Mouse (Mus musculus) lung, adult 2 months (tissue): ENCODE measurements at regions not wholly inside any gene's neighbourhood (a gene's known extent, or its start where the extent isn't known, plus 50 kb on each side); places are given as distances from the start of the nearest gene placed in this dataset.
"Not testable (repeated sequence)": the region's sequence is repeated elsewhere in the genome, so short reads cannot be mapped to it uniquely, and the experiment has no call there.

Experiments used
- DNase-seq: peaks from one replicate; pipeline ENCODE4 v3.0.0; 2022
- H3K4me1 ChIP-seq: fragments of 200-500 bp; 2 replicates; pipeline ENCODE4 v1.6.1; 2011; ENCODE audit warnings: low read length; ENCODE audit not compliant: control insufficient read depth, insufficient read depth
- H3K4me3 ChIP-seq: fragments of 200-500 bp; replicated peaks from 2 replicates; pipeline ENCODE3; 2011; ENCODE audit warnings: low read depth, mild to moderate bottlenecking, control low read depth, low read length; ENCODE audit errors: extremely low read depth
- CTCF ChIP-seq: fragments of 200-500 bp; IDR thresholded peaks from 2 replicates; pipeline ENCODE4 v1.5.1; 2011; ENCODE audit warnings: mild to moderate bottlenecking, low read length, control low read depth; ENCODE audit not compliant: insufficient read depth
- POLR2A ChIP-seq: fragments of 200-500 bp; IDR thresholded peaks from 2 replicates; pipeline ENCODE4 v1.6.1; 2011; ENCODE audit warnings: low read depth, mild to moderate bottlenecking, control low read depth, low read length, borderline replicate concordance; ENCODE audit errors: extremely low read depth
- WGBS: fragments of 180-500 bp; shearing (Covaris S2); methylation state at CpG from one replicate; pipeline ENCODE4 v1.1.7; 2018; 5-methylcytosine and 5-hydroxymethylcytosine counted together

DNA sequence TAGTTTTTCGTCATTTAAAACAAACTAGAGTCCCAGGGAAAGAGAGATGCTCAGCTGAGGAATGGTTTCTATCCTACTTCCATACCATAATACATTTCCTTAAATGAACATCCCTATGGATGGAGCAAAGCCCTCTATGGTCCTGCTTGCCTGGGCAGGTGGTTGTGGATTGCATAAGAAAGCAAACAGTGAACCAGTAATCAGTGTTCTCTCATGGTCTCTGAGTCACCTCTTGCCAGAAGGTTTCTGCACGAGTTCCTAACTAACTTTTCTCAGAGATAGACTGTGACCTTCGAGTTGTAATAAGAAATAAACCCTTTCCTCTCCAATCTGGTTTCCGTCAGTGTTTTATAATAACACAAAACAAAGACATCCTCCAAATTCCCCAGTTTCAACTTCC lies 62.9 kb upstream of the Bet1 start:
- DNase-seq, result no peak
- H3K4me1 ChIP-seq, result no peaks in the 10 kb centered on the region
- 61% methylated on average over 4 of the region's 4 CpGs for WGBS
- TF ChIP-seq CTCF (no peak), POLR2A (no peak)
- H3K4me3 ChIP-seq, result no peak overlapping the region

DNA sequence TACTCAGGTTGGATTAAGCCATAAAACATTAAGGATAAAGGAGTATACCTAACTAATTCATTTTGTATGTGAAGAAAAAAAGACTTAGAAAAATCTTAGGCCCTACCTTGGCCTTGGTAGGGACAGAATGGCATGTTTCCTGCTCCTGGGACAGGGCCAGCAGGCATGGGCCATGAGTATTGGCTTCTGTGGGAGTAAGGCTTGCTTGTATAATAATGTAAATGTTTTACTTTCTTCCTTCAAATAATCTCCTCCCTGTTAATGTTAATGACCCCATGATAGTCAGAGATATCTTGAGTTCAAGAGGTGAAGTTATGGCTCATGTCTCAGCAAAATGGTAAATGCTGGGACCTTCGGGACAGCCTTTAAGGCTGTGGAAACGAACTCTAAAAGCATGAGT lies 71.5 kb upstream of the Bet1 start:
- no peak for DNase-seq
- WGBS, result 76% methylated on average over 2 of the region's 2 CpGs
- TF ChIP-seq CTCF (no peak), POLR2A (no peak)

GRCm38 (mm10) chr6:4163733-4164132 lies 77.0 kb upstream of the Bet1 start:
- TF ChIP-seq CTCF (no peak), POLR2A (no peak)
- 31% methylated on average over 1 of the region's 1 CpGs for WGBS
- no peak overlapping the region for H3K4me3 ChIP-seq
- H3K4me1 ChIP-seq, result peaks cover 2% of the 10 kb centered on the region; the same call in 1 of the 2 replicates
- DNase-seq, result no peak

More for the DNA sequence above, 71.5 kb upstream of the Bet1 start:
- Histone ChIP-seq H3K4me1 (no peaks in the 10 kb centered on the region), H3K4me3 (no peak overlapping the region)

GRCm38 (mm10) chr6:4167112-4167511 lies 80.3 kb upstream of the Bet1 start:
- 37% methylated on average over 4 of the region's 4 CpGs for WGBS
- no peak for DNase-seq
- Histone ChIP-seq H3K4me3 (no peak overlapping the region), H3K4me1 (peaks cover 2% of the 10 kb centered on the region; the same call in 1 of the 2 replicates)
- TF ChIP-seq CTCF (no peak), POLR2A (no peak)

- DNase-seq, result no peak
- no peak for TF ChIP-seq CTCF
- no peak for TF ChIP-seq POLR2A
- no peak overlapping the region for H3K4me3 ChIP-seq
- peaks cover 2% of the 10 kb centered on the region; the same call in 1 of the 2 replicates for H3K4me1 ChIP-seq
Observed at GRCm38 (mm10) chr6:4167757-4168156, 81.0 kb upstream of the Bet1 start.

DNA sequence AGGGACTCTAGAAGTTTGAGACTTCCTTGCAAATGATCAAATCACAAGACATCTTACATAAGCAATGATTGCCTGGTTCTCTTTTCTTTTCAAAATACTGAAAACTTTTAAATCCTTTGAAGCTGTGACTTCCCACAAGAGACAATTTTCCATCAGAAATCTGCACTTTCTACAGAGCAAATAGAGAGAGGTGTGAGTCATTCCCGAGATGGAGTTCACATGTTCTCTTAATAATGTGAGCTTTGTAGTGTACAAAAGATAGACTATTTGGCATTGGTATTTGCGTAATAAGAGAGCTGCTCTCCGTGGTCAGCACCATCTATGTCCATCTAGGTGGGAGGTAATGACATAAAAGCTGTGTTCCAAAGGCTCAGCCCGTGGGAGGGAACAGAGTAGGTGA lies 84.8 kb upstream of the Bet1 start:
- Histone ChIP-seq H3K4me1 (peaks cover 2% of the 10 kb centered on the region; the same call in 1 of the 2 replicates), H3K4me3 (no peak overlapping the region)
- DNase-seq, result no peak
- 50% methylated on average over 4 of the region's 4 CpGs for WGBS
- no peak for TF ChIP-seq POLR2A

GRCm38 (mm10) chr6:4187683-4188082 lies 100.9 kb upstream of the Bet1 start:
- TF ChIP-seq CTCF, result no peak
- no peak for TF ChIP-seq POLR2A
- Histone ChIP-seq H3K4me3 (no peak overlapping the region), H3K4me1 (no peaks in the 10 kb centered on the region)
- 76% methylated on average over 4 of the region's 4 CpGs for WGBS
- no peak for DNase-seq

DNA sequence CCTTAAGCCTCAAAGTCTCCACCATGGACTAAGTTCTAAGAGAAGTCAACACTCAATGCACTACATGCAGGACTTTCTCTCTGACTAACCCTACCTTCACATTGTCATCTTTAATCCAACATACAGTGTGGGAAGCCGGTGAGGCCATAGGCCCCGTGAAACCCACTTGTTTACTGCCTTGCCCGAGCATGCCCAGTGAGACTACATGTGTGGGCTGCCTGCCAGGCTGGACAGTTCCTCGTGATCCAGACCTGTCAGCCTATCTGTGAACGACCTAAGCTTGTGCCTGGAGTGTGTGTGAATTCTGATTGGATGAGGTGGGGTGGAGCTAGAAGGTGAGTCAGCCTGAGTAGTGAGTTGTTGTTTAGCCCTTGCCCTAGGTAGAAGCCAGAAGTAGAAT lies 104.2 kb upstream of the Bet1 start:
- not testable (repeated sequence) for H3K4me1 ChIP-seq, DNase-seq, H3K4me3 ChIP-seq
- WGBS, result 66% methylated on average over 5 of the region's 5 CpGs

- no peak for DNase-seq
- Histone ChIP-seq H3K4me1 (no peaks in the 10 kb centered on the region), H3K4me3 (no peak overlapping the region)
- no peak for TF ChIP-seq CTCF
- TF ChIP-seq POLR2A, result no peak
- 76% methylated on average over 5 of the region's 5 CpGs for WGBS
Observed at GRCm38 (mm10) chr6:4193286-4193685, 106.5 kb upstream of the Bet1 start.

- TF ChIP-seq CTCF, result no peak
- no peak for TF ChIP-seq POLR2A
- H3K4me1 ChIP-seq, result no peaks in the 10 kb centered on the region
- 64% methylated on average over 2 of the region's 2 CpGs for WGBS
- no peak overlapping the region for H3K4me3 ChIP-seq
- DNase-seq, result no peak
Observed at GRCm38 (mm10) chr6:4201176-4201575, 114.4 kb upstream of the Bet1 start.

- TF ChIP-seq POLR2A, result no peak
- TF ChIP-seq CTCF, result no peak
- WGBS, result 80% methylated on average over 5 of the region's 5 CpGs
- no peak for DNase-seq
- no peak overlapping the region for H3K4me3 ChIP-seq
- no peaks in the 10 kb centered on the region for H3K4me1 ChIP-seq
Observed at GRCm38 (mm10) chr6:4205681-4206080, 118.9 kb upstream of the Bet1 start.
